Mouse (Mus musculus) Muller cell, postnatal 12 days (primary cell): ENCODE results near the gene Cdc42bpb.

ENCODE experiments used
- DNase-seq: peaks from one replicate; pipeline ENCODE4 v3.0.0-alpha.2; 2015; ENCODE audit errors: inconsistent ontology term

Cdc42bpb gene

GRCm38 (mm10) chr12:111293025-111293424 is 84.5 kb downstream of the Cdc42bpb start:
- DNase-seq: no peak

DNA sequence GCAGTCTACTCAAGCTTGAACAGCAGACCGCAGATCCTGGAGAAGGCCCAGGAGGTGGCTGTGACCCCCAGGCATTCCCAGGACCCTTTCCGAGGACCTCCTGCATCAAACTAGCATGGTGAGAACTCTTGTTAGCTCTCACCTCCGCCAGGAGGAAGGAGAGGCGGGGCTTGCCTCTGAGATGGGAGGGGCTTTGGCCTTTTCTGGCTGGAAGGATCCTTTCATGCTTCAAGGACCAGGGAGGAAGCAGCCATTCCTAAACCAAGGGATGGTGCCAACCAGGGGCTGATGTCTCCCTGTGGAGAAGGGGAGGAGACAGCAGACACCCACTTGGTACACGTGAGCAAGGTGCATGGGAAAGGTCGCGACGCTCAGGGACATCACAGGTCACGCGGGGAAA is 93.0 kb downstream of the Cdc42bpb start:
- DNase-seq: no peak

- no peak for DNase-seq
Measured at GRCm38 (mm10) chr12:111283573-111283972, 93.9 kb downstream of the Cdc42bpb start.

- DNase-seq: no peak
Measured at GRCm38 (mm10) chr12:111276371-111276770, 101.1 kb downstream of the Cdc42bpb start.

GRCm38 (mm10) chr12:111275150-111275841 is 102.2 kb downstream of the Cdc42bpb start:
- no peak for DNase-seq

DNA sequence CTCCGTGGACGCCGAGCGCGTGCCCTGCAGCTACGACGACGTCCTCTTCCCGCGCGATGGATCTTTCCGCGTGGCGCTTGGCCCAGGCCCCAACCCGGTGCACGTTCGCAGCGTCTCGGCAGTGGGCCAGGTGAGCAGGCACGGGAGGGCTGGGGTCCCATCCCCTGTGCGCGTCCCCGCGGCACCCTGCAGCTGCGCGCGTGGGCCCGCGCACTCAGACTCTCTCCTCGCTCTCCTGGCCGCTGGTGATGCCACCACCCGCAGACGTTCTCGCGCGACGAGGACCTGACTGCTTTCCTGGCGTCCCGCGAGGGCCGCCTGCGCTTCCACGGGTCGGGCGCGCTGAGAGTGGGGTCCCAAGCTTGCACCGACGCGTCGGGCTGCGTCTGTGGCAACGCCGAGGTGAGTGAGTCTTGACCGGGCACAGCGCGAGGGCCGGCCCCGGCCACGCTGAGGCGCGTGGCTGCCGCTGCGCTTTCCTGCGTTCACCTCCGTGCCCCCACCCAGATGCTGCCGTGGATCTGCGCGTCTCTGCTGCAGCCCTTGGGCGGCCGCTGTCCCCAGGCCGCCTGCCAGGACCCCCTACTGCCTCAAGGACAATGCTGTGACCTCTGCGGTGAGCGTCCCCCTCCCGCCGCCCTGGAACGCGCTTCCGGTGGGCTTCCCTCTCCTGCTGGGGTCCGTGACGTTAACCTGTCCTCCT is 102.9 kb downstream of the Cdc42bpb start:
- DNase-seq: no peak

DNA sequence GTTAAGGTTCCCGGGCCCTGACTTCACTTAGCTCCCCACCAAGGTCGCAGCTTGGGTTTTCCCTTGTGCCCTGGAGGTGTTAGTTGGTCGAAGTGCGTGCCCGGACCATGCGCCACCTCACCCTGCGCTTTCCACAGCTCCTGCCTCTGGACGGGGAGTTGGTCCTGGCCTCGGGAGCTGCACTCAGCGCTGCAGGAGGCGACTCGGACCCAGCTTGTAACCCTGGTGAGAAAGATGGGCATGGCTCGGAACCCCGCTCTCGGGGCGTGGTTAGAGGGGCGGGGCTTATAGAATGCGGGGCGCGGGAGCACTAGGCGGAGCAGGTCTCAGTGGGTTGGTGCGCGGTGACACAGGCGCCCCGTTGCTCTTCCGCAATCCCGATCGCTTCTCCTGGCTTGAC is 103.5 kb downstream of the Cdc42bpb start:
- no peak for DNase-seq

GRCm38 (mm10) chr12:111272420-111272819 is 105.1 kb downstream of the Cdc42bpb start:
- peak; percentile 54 for DNase-seq

- no peak for DNase-seq
Measured at GRCm38 (mm10) chr12:111271966-111272365, 105.6 kb downstream of the Cdc42bpb start.

- DNase-seq: no peak
Measured at GRCm38 (mm10) chr12:111271406-111271805, 106.1 kb downstream of the Cdc42bpb start.

- no peak for DNase-seq
Measured at GRCm38 (mm10) chr12:111270629-111271277, 106.8 kb downstream of the Cdc42bpb start, which contains the start of gene Amn. Amn (plus strand) TSS chr12:111271095.

DNA sequence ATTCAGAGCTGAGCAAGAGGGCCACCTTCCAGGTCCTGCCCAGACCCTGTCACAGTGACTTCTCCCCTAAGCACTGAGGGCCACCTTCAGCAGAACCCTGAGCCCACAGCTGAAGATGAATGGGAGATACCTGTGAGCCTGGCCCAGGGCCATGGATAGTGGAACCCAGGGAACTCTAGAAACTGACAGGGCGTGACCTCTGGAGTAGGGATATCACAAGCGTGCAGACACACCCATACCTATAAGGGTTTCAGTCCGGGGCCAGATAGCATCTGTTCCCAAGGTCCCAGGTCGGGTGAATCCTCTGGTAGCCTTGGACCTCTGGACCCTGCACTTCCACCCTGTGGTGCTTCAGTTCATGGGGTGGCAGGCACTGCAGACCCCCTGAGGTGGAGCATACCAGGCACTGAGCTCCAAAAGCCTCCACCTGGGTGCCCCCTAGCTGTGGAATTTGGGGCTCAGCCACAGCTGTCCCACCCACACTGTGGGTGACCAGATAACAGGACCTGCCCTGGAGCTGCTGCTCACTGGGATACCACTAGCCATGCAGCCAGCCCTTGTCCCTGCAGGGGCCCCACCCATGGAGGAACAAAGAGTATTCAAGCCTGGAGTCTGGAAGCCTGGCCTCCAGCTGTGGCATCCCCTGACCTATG is 109.7 kb downstream of the Cdc42bpb start:
- DNase-seq: no peak

- no peak for DNase-seq
Measured at GRCm38 (mm10) chr12:111266592-111266991, 110.9 kb downstream of the Cdc42bpb start.

- no peak for DNase-seq
Measured at GRCm38 (mm10) chr12:111265212-111265611, 112.3 kb downstream of the Cdc42bpb start.

DNA sequence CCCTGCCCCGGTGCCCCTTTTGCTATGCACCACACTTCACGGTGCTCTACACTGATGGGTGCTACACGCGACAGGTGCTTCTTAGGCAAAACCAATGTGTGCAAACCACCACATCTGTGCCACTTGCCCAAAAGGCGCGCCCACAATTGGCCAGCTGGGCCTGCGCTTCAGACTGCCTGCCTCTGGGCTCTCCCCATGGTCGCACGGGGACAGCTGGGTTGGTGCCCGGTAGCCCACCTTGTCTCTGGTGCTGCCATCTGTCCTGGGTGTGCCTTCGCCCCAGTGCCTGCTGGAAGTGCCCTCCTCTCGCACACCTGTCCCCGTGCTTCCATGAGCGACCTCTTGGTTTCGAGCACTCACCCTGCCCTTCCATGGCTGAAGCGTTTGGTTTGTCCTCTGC is 113.9 kb downstream of the Cdc42bpb start:
- no peak for DNase-seq

GRCm38 (mm10) chr12:111251227-111251626 is 126.3 kb downstream of the Cdc42bpb start:
- DNase-seq: no peak

DNA sequence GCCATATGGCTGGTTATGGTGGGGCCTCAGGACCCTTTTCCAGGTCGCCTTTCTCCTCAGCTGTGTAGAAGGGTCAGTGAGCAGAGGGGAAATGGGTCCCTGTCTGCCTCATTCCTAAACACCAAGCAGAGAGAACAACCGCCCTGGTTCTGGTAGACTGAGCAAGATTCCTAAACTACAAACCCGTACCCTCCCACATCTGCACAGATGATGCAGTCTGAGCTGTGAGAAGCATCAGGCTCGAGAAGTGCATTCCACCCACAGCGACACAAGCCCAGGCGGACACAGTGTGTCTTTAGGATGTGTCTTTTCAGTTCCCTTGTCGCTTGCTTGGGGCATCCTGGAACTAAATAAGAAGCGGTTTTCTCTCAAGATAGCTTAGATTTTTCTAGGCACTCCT is 127.4 kb downstream of the Cdc42bpb start:
- DNase-seq: no peak

- no peak for DNase-seq
Measured at GRCm38 (mm10) chr12:111249095-111249494, 128.4 kb downstream of the Cdc42bpb start.

DNA sequence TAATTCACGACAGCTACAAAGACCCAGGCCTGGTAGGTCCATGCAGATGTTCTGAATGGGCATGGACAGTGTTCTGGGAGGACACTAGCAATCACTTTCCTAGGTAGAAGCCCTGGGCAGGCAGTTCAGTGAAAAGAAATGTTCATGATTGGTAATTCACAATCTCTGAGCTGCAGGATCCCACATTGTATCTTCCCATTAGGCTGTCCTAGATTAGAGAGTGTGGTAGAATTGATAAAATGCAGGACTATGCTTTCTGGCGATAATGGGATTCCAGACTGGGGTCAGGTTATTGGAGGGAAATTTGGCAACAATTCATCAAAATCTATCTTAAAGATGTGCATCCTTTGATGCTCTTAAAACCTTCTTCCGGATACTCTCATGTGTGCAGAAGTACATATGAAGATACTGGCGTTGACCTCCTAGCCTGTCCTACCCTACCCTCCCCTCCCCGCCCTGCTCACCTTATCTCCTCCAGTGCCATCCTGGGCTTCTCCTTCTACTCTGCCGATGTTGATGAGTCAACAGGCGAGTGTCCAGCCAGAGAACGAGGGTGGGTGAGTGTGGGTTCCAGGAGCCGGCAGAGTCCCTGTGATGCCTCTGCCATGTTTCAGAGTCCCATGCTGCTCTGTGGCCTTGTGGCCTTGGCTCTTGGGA is 130.6 kb downstream of the Cdc42bpb start:
- DNase-seq: no peak

- DNase-seq: no peak
Measured at GRCm38 (mm10) chr12:111245070-111245469, 132.4 kb downstream of the Cdc42bpb start.

DNA sequence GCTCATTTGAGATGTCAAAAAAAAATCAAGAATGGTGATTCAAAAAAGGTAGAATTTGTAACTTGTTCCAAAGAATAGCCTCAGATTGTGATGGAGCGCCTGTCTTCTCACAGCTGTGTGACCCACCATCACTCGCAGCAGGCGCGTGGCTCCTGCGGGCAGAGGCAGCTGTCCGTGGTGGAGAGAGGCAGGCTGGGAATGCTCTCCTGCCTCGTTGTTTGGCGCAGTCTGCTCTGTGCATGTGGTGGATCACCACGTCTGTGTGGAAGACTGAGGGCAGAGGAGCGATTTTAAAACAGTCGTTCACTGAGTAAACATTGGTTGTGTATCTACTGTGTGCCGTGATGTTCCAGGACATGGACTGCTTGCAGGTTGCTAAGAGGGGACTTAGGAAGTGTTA is 133.8 kb downstream of the Cdc42bpb start:
- DNase-seq: no peak
